Mouse (Mus musculus) CH12.LX (cell line): Measurements from ENCODE around the gene Dnajc13. TPM values are rescaled to one million over a fixed set of nuclear protein-coding genes. Genes with fewer than 3 reads are reported as not detected.

Experiments used
- DNase-seq: peaks from one replicate; pipeline ENCODE4 v3.0.0-alpha.2; 2013; ENCODE audit errors: extremely low read depth
- H3K27ac ChIP-seq: 2 replicates; pipeline ENCODE4 v1.5.1; 2012; ENCODE audit warnings: low read depth, mild to moderate bottlenecking, control low read depth, moderate library complexity; ENCODE audit not compliant: insufficient read depth
- H3K27me3 ChIP-seq: replicated peaks from 2 replicates; pipeline ENCODE3; 2012; ENCODE audit warnings: inconsistent platforms
- H3K36me3 ChIP-seq, 2 experiments: replicated peaks in 1 of 2; 2 replicates each; pipeline versions ENCODE3 to v1.6.1; 2012; ENCODE audit warnings: inconsistent platforms in 1 of 2, low read length in 1 of 2, mild to moderate bottlenecking in 1 of 2, mixed read lengths in 1 of 2, moderate library complexity in 1 of 2; ENCODE audit not compliant: control insufficient read depth in 1 of 2, insufficient read depth in 1 of 2
- H3K4me1 ChIP-seq, 2 experiments: 2 replicates each; pipeline ENCODE4 v1.6.1; 2012; ENCODE audit warnings: inconsistent platforms in 1 of 2, moderate library complexity in 1 of 2; ENCODE audit not compliant: insufficient read depth in 2 of 2, control insufficient read depth in 1 of 2
- H3K4me2 ChIP-seq: 2 replicates; pipeline ENCODE4 v1.6.1; 2012; ENCODE audit warnings: low read depth, mild to moderate bottlenecking, control low read depth; ENCODE audit not compliant: poor library complexity, insufficient read depth, severe bottlenecking
- H3K4me3 ChIP-seq, 3 experiments: fragments of 150-350 bp in 1 of 3; sonication (generic) in 1 of 3; replicated peaks in 1 of 3; 2 replicates each; pipeline versions ENCODE3 to v1.5.1; 2011 to 2012; ENCODE audit warnings: low read depth in 2 of 3, low read length in 2 of 3, mild to moderate bottlenecking in 2 of 3, moderate library complexity in 2 of 3, control low read depth in 1 of 3, improper control_type of control experiment in 1 of 3, inconsistent platforms in 1 of 3, mixed read lengths in 1 of 3; ENCODE audit not compliant: poor library complexity in 1 of 3
- H3K79me2 ChIP-seq: replicated peaks from 2 replicates; pipeline ENCODE4 v1.6.1; 2012; ENCODE audit warnings: mild to moderate bottlenecking, moderate library complexity; ENCODE audit not compliant: control insufficient read depth, poor library complexity, insufficient read depth, severe bottlenecking; ENCODE audit errors: extremely low read depth
- H3K9ac ChIP-seq: 2 replicates; pipeline ENCODE4 v1.6.1; 2012; ENCODE audit warnings: low read depth, mild to moderate bottlenecking, control low read depth, moderate library complexity; ENCODE audit not compliant: insufficient read depth
- H3K9me3 ChIP-seq: replicated peaks from 2 replicates; pipeline ENCODE3; 2012; ENCODE audit warnings: low read length, inconsistent platforms, mixed read lengths
- BHLHE40 ChIP-seq: IDR thresholded peaks from 2 replicates; pipeline ENCODE4 v1.6.1; 2011; ENCODE audit warnings: mild to moderate bottlenecking, low read depth, low read length, improper control_type of control experiment
- CHD1 ChIP-seq: IDR thresholded peaks from 2 replicates; pipeline ENCODE4 v1.6.1; 2012; ENCODE audit warnings: low read depth, low read length, improper control_type of control experiment, inconsistent platforms
- E2F4 ChIP-seq: IDR thresholded peaks from 2 replicates; pipeline ENCODE4 v1.6.1; 2011; ENCODE audit warnings: low read depth, low read length, improper control_type of control experiment; ENCODE audit not compliant: insufficient replicate concordance
- EP300 ChIP-seq: IDR thresholded peaks from 2 replicates; pipeline ENCODE4 v1.6.1; 2011; ENCODE audit warnings: low read length, improper control_type of control experiment
- ETS1 ChIP-seq: conservative IDR thresholded peaks from 2 replicates; pipeline ENCODE4 v1.6.1; 2012; ENCODE audit warnings: low read depth, mild to moderate bottlenecking, inconsistent platforms, low read length, improper control_type of control experiment, moderate library complexity
- GABPA ChIP-seq: IDR thresholded peaks from 2 replicates; pipeline ENCODE4 v1.6.1; 2012; ENCODE audit warnings: low read depth, low read length, improper control_type of control experiment, inconsistent platforms; ENCODE audit not compliant: insufficient replicate concordance
- HCFC1 ChIP-seq: IDR thresholded peaks from 2 replicates; pipeline ENCODE4 v1.6.1; 2012; ENCODE audit warnings: low read depth, mild to moderate bottlenecking, inconsistent platforms, low read length, improper control_type of control experiment
- JUN ChIP-seq: IDR thresholded peaks from 2 replicates; pipeline ENCODE4 v1.6.1; 2011; ENCODE audit warnings: low read depth, mild to moderate bottlenecking, low read length, improper control_type of control experiment, moderate library complexity; ENCODE audit not compliant: insufficient read depth
- JUND ChIP-seq: conservative IDR thresholded peaks from 2 replicates; pipeline ENCODE4 v1.6.1; 2011; ENCODE audit warnings: low read depth, low read length, improper control_type of control experiment
- MAX ChIP-seq: IDR thresholded peaks from 2 replicates; pipeline ENCODE4 v1.6.1; 2011; ENCODE audit warnings: low read length, improper control_type of control experiment
- MAZ ChIP-seq: IDR thresholded peaks from 2 replicates; pipeline ENCODE4 v1.6.1; 2012; ENCODE audit warnings: low read depth, mild to moderate bottlenecking, inconsistent platforms, low read length, improper control_type of control experiment, moderate library complexity
- MEF2A ChIP-seq: IDR thresholded peaks from 2 replicates; pipeline ENCODE4 v1.6.1; 2014; ENCODE audit warnings: low read depth, mild to moderate bottlenecking, inconsistent platforms, low read length, improper control_type of control experiment, borderline replicate concordance
- MXI1 ChIP-seq: IDR thresholded peaks from 2 replicates; pipeline ENCODE4 v1.6.1; 2011; ENCODE audit warnings: mild to moderate bottlenecking, low read depth, low read length, improper control_type of control experiment
- NELFE ChIP-seq: IDR thresholded peaks from 2 replicates; pipeline ENCODE4 v1.6.1; 2011; ENCODE audit warnings: low read depth, low read length, improper control_type of control experiment
- PAX5 ChIP-seq: IDR thresholded peaks from 2 replicates; pipeline ENCODE4 v1.6.1; 2012; ENCODE audit warnings: low read length, inconsistent platforms, mixed read lengths
- POLR2A ChIP-seq: IDR thresholded peaks from 2 replicates; pipeline ENCODE4 v1.6.1; 2011; ENCODE audit warnings: low read depth, mild to moderate bottlenecking, improper control_type of control experiment, low read length
- RCOR1 ChIP-seq: conservative IDR thresholded peaks from 2 replicates; pipeline ENCODE4 v1.6.1; 2012; ENCODE audit warnings: low read depth, mild to moderate bottlenecking, inconsistent platforms, low read length, improper control_type of control experiment
- SMC3 ChIP-seq: IDR thresholded peaks from 2 replicates; pipeline ENCODE4 v1.6.1; 2011; ENCODE audit warnings: low read depth, low read length, improper control_type of control experiment
- UBTF ChIP-seq: IDR thresholded peaks from 2 replicates; pipeline ENCODE4 v1.6.1; 2012; ENCODE audit warnings: low read depth, mild to moderate bottlenecking, inconsistent platforms, low read length, improper control_type of control experiment, moderate library complexity
- ZC3H11A ChIP-seq: IDR thresholded peaks from 2 replicates; pipeline ENCODE4 v1.6.1; 2012; ENCODE audit warnings: low read depth, mild to moderate bottlenecking, inconsistent platforms, low read length, improper control_type of control experiment
- dilution Hi-C: fragments of 300-500 bp; cut with MboI; formaldehyde crosslinking; loops from 2 replicates; pipeline ENCODE4 v1.14.3; 2020; ENCODE audit warnings: low sequenced_read_pairs; ENCODE audit not compliant: extremely low pct_unique_long_range_greater_than_20kb, extremely low pct_ligation_motif_present
- in situ Hi-C: fragments of 300-500 bp; cut with MboI; formaldehyde crosslinking; loops from 3 replicates; pipeline ENCODE4 v1.14.3; 2019; ENCODE audit warnings: low sequenced_read_pairs, low pct_ligation_motif_present, low pct_unique_long_range_greater_than_20kb, mixed read lengths
- polyA plus RNA-seq: library from polyadenylated mRNA; unstranded; fragments of >175 nt; gene quantifications from 2 replicates; pipeline ENCODE4 v1.2.1, GENCODE M21; 2012; ENCODE audit warnings: low read depth; ENCODE audit not compliant: insufficient read length
- total RNA-seq, 2 experiments: library from RNA; depleted of rRNA; stranded (reverse); fragments of 300-350 nt in 1 of 2; fragments of >200 nt in 1 of 2; gene quantifications; 2 replicates each; pipeline ENCODE4 v1.2.3; 2012 to 2014

The Dnajc13 gene
- total and polyA plus RNA-seq, 3 experiments = 30.1 to 51.9 (median 30.4) TPM

- no peaks in the 10 kb centered on the region for H3K9me3 ChIP-seq
- no peaks in the 10 kb centered on the region for H3K79me2 ChIP-seq
- peaks cover 3 to 32% of the 10 kb centered on the region in 2 experiments for H3K36me3 ChIP-seq
- in situ Hi-C loops = no loop called here
- no peak overlapping the region for H3K4me2 ChIP-seq
- TF ChIP-seq MEF2A = no peak
- H3K4me1 ChIP-seq = peaks cover 0 to 14% of the 10 kb centered on the region in 2 experiments; a peak in 2 of 4 replicates
- H3K9ac ChIP-seq = no peak overlapping the region
- H3K27ac ChIP-seq = no peak overlapping the region
- H3K27me3 ChIP-seq = no peaks in the 10 kb centered on the region
- dilution Hi-C loops = no loop called here
- no peak overlapping the region for H3K4me3 ChIP-seq
- no peak for DNase-seq
Measured at GRCm38 (mm10) chr9:104123101-104123500, 139.6 kb downstream of the Dnajc13 start.

- Histone ChIP-seq H3K4me1 (peaks cover 0 to 8% of the 10 kb centered on the region in 2 experiments; a peak in 2 of 4 replicates), H3K27me3 (no peaks in the 10 kb centered on the region), H3K27ac (no peak overlapping the region), H3K79me2 (no peaks in the 10 kb centered on the region), H3K4me3 (no peak overlapping the region), H3K9me3 (peaks cover 3% of the 10 kb centered on the region), H3K9ac (no peak overlapping the region), H3K4me2 (no peak overlapping the region), H3K36me3 (peaks cover 0 to 8% of the 10 kb centered on the region in 2 experiments)
- no peak for DNase-seq
- in situ Hi-C loops = no loop called here
- TF ChIP-seq NELFE (no peak), PAX5 (no peak), MAX (no peak), BHLHE40 (no peak), RCOR1 (no peak), EP300 (no peak), ETS1 (no peak), CHD1 (no peak), JUND (no peak), E2F4 (no peak), JUN (no peak), MEF2A (no peak), POLR2A (no peak), UBTF (no peak), MXI1 (no peak), HCFC1 (no peak), MAZ (no peak), GABPA (no peak), SMC3 (no peak), ZC3H11A (no peak)
- dilution Hi-C loops = no loop called here
Measured at GRCm38 (mm10) chr9:104109151-104109550, 153.6 kb downstream of the Dnajc13 start.
